ENCODE assay signal across 21 mouse cellular contexts in the genomic region with DNA sequence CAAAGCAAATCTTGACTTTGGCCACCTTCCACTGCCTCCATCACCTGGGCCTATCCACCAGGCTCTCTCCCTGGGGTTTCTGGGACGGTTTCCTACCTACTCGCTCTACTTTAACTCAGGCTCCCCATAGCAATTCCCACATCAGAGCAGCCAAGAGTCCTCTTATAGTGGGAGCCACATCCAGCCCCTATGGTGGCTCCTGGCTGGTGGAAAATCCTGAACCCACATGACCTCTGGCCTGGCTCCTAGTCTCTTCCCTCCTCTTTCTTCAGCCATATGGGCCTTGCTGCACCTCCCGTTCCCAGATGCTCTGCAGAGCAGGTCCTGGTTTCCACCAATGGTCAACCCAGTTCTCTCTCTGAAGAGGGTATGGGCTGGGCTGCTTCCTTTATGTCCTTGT.
"Had no signal": no experiment of that assay in that cellular context is flagged by ENCODE, and none has a peak within 500 bp of the region (broad histone marks: within the 10 kb centered on the region; RNA-seq: fewer than 3 reads in every experiment).

No protein-coding gene starts in this region.

- H3K9me3 ChIP-seq: limb, embryonic 10.5 days; limb, embryonic 13.5 days; liver, embryonic 13.5 days; megakaryocyte, embryonic 14.5 days; midbrain, embryonic 10.5 days; midbrain, embryonic 13.5 days; neural tube, embryonic 13.5 days; stomach, embryonic 15.5 days had no signal

- H3K27me3 ChIP-seq: limb, embryonic 13.5 days; midbrain, embryonic 13.5 days; neural tube, embryonic 13.5 days; stomach, embryonic 15.5 days had no signal

- H3K4me1 ChIP-seq: limb, embryonic 10.5 days; limb, embryonic 13.5 days; liver, embryonic 13.5 days; midbrain, embryonic 10.5 days; midbrain, embryonic 13.5 days; neural tube, embryonic 13.5 days; stomach, embryonic 15.5 days had no signal

- H3K9ac ChIP-seq: limb, embryonic 13.5 days; liver, embryonic 13.5 days; midbrain, embryonic 13.5 days; neural tube, embryonic 13.5 days; stomach, embryonic 15.5 days had no signal

- H3K4me2 ChIP-seq: limb, embryonic 13.5 days; liver, embryonic 13.5 days; midbrain, embryonic 13.5 days; neural tube, embryonic 13.5 days; stomach, embryonic 15.5 days had no signal

- H3K27ac ChIP-seq: kidney, postnatal 0 days; layer of hippocampus, adult 2 months; limb, embryonic 10.5 days; limb, embryonic 13.5 days; liver, embryonic 13.5 days; midbrain, embryonic 10.5 days; midbrain, embryonic 13.5 days; neural tube, embryonic 13.5 days; stomach, embryonic 15.5 days had no signal

- H3K36me3 ChIP-seq: limb, embryonic 10.5 days; limb, embryonic 13.5 days; liver, embryonic 13.5 days; midbrain, embryonic 10.5 days; midbrain, embryonic 13.5 days; neural tube, embryonic 13.5 days; stomach, embryonic 15.5 days had no signal

- ATAC-seq: lung, postnatal 0 days; midbrain, embryonic 13.5 days; midbrain, embryonic 16.5 days had no signal

- H3K4me3 ChIP-seq: layer of hippocampus, adult 2 months; limb, embryonic 10.5 days; limb, embryonic 13.5 days; liver, embryonic 13.5 days; megakaryocyte, embryonic 14.5 days; midbrain, embryonic 10.5 days; midbrain, embryonic 13.5 days; myocyte; neural tube, embryonic 13.5 days; stomach, embryonic 15.5 days had no signal

- DNase-seq: kidney, postnatal 25 days; layer of hippocampus, adult 9-11 months; liver, embryonic 13.5 days; lung, adult 2 months; lung, postnatal 36 days; retina, postnatal 1 day; right cerebral cortex, postnatal 25 days; spleen, adult 18-20 months; thymus, postnatal 25 days had no signal
